Mouse (Mus musculus): ENCODE results near the gene Cadm2. TPM values are rescaled to one million over a fixed set of nuclear protein-coding genes. Genes with fewer than 3 reads are reported as not detected.

The Cadm2 gene
- total and polyA plus RNA-seq, 3 experiments: 0.29 to 1.0 (median 0.39) TPM

DNA sequence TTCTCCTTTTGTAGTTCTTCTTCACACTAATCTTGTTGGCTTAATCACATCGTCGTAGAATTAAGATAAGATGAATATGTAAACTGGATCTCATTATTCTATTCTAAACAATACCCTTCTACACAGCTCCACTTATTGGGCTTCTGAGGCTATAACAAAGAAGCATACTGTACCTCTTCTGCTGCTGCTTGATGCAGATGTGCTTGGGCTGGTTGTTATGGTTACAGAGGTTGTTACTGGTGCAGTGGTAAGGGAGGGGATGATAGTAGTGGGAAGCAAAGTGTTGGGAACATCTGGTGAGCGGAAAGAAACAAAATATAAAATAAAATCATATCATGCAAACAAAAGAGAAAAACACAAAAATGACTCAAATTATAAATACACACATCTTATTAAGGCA, 889.5 kb downstream of the Cadm2 start:
- no peak for DNase-seq

DNA sequence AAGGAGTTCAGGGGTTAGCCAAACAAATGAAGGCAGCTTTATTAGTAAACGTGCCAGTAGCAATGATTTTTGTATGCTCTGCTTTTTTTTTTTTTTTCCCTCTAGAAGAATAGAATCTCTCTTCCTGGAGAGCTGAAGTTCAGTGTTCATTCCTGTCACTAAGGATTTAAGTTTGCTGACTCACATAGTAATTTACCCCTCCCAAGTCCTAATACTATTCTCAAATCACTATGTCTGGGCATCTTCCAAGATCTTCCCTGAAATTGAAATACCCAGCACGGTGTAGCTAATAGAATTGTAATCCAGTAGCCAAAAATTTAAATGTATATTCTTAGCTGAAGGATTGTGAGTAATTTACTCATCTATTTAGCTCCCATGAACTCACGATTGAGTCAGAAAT, 914.2 kb downstream of the Cadm2 start:
- no peak for DNase-seq

DNA sequence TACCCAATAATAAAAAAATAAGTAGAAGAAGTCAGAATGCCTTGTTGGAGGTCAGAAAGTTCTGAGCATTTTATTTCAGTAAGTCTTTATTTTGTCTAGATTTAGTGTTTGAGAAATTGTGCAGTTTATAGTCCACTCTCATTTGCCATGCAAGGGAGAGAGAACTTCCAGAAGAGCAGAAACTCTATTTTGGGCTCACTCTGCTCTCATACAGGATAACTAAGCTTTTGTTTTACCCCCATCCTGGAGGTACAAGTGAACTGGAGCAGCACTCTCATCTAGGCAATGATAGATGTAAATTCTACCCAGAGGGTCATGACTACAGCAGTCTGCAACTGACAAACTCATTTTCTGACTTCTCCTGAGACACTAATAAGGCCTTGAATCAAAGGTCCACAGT, 925.9 kb downstream of the Cadm2 start:
- DNase-seq: no peak

DNA sequence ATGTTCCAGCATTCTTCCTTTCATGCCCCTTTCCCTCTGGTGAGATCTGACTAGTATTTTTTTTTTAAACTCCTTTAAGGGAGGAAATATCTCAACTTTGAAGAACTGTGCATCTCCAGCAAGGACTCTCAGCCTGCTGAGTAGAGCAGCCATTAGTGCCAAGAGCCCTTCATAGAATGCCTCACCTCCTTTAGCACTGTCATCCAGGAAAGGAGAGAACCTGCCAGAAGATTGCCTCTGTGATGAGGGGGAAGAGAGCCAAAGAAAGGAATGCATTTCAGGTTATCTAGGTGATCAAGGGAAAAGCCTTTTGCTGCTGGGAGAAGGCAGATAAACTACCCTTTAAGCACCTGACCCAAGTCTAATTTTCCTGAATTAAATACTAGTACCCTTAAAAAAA, 943.5 kb downstream of the Cadm2 start:
- DNase-seq: no peak

DNA sequence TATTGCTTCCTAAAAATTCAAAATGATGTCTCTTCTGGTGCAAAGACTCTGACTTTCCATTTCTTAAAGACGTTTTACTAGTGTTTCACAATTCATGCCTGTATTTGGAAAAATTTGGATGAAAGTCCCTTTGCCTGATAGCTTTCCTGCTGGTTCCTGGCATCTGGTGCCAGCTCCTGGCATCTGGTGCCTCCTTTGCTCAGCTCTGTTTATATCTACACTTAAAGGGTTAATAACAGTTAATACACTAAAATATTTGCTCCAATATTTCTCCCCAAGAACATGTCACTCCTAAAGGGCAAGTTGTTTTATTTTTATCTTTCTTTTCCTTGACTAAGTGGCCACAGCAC, 969.7 kb downstream of the Cadm2 start:
- DNase-seq: no peak

DNA sequence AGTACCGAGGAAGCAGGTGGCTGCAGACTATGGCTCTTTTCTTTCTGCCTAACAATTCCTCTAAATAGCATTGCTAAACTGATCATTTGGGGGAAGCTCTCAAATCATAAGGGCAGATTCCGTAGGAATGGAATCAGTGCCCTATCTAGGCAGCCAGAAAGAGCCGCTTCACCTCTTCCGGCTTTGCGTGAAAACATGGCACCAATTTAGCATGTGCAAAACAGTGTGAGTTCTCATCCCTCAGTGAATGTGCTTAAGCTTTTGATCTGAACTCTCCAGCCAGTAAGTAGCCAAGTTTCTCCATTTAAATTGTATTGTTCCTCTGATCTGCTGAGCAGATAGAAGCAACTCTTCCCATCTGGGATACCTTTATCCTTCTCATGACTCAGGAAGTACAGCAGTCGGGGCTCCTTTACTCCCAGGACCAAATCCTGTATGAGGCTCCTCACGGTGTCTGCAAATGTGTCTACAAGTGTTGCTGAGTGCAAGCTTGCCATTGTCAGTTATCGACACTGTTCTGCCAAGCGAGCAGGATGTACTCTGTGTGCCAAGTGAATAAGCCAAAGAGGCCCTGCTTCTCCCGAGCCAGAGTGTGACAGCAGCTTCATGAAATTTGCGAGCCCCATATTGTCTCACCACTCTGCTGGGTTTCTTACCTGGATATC, 970.2 kb downstream of the Cadm2 start:
- DNase-seq: no peak

DNA sequence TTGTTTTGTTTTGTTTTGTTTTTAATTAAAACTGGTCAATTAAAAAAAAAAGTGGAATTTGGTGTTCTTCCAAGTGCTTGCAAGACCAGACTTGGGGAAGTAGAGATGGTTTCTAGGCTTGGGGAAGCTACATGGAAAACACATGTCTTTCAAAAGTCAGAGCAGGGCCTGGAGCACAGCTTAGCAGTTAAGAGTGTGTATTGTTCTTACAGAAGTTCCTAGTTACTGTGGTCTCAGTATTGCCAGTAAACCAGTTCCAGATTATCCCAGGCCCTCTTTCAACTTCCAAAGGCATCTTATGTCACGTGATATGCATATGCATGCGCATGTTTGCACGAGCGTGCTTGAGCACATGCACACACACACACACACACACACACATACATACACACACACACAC, 972.9 kb downstream of the Cadm2 start:
- DNase-seq: no peak

DNA sequence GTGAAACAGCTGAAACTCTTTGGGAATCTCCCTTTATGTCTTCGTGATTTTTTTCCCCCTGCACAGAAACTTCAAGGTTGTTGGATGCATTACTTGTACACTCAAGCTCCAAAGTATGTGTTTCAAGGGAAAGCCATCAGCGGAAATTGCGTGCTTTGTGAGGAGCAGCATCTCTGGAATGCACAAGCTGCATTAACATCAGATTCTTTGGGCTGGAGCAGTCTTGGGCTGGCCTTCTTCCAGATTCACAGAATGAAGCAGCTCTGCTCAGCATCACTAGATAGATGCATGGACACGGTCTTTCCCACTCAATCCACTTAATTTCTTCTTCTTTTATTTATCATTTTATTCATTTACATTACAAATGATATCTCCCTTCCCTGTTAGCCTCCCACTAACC, 977.1 kb downstream of the Cadm2 start:
- no peak for DNase-seq

DNA sequence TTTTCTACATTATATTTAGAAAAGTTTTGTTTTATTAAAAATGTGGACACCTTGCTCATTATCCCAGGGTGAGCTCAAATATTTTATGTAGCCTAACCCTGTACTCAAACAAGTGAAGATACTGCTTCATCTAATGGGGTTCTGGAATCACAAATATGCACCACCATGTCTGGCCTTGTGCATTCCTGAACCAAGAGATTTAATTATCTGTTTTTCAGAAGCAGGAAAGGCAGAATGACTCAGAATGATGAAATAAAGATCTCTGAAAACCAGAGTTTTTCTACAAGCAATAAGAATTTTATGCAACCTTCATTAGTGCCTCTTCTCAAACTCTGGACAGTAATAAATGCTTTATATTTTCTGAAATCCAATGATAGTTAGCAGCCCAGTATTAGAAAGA, 993.2 kb downstream of the Cadm2 start:
- no peak for DNase-seq

DNA sequence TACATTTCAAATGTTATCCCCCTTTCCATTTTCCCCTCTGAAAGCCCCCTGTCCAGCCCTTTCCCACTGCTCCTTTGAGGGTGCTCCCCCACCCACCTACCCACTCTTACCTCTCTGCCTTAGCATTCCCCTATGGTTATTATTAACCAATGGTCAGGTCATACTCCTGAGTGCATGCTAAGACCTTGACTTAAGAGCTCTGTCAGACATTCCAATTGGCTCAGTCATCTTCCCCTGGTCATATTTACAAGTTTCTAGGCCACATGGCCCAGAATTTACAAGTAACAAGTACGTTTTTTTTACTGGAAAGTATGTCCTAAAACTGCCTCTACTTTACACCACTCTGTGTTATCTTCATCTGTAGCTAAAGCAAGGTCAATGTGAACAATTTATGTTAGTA, 998.3 kb downstream of the Cadm2 start:
- DNase-seq: no peak

DNA sequence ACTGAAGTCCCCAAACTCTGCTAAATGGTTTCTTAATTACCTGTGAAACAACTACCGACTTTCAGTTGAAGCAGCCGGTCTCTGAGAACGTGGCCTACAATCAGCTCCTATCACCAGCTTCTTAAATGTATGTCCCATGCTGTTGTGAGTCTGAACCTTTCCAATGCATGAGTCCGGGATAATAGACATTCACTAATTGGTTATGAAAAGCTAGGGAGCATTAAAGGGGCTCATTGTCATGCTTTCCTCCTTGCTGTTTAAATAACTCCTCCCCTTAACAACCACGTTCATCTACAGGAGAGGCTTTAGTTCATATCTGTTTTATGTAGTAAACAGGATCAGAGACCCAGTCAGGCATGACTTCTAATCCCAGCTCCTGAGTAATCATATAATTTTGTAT, 1008.1 kb downstream of the Cadm2 start:
- DNase-seq: no peak
